Mouse (Mus musculus) R1 (cell line): ENCODE measurements around the gene Ffar3.

ENCODE experiments used
- DNase-seq: peaks from one replicate; pipeline ENCODE4 v3.0.0-alpha.2; 2018; ENCODE audit warnings: low read depth, low spot score

Ffar3 gene

GRCm38 (mm10) chr7:30844676-30845297 lies 11.2 kb downstream of the Ffar3 start:
- DNase-seq: peak; percentile 45

- DNase-seq: no peak
Measured at GRCm38 (mm10) chr7:30842092-30842491, 13.9 kb downstream of the Ffar3 start.

DNA sequence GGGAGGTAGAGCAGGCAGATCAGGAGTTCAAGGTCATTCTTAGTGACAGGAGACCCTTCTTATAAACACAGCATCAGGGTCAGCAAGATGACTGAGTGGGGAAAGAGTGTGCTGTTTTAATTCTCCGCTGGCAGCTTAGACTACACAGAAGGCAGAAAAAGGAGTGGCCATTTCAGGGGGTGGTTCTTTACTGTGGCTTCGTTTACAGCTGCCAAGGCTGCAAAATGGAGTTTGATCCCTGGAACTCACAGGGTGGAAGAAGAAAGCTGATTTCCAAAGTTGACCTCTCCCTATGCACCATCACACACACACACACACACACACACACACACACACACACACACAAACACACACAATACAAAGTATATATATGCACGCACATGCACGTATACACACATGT lies 14.6 kb downstream of the Ffar3 start:
- no peak for DNase-seq

DNA sequence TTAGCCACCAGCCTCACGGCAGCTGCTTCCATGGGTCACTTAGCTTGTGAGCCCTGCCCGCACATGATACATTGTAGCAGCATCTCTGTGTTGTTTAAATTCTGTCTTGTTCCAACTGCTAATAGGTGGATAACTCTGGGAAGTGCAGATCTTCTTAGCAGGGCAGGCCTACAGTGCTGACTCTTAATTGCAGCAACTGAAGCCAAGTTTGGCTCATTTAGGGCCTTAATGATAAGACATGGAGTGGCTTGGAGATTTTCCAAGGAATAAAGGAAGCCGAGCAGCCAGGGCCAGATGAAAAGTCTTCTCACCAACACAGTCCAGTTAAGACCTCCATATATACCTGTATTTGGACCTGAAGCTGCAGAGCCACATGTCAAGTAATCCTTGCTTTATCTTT lies 15.7 kb downstream of the Ffar3 start:
- no peak for DNase-seq

- no peak for DNase-seq
Measured at GRCm38 (mm10) chr7:30837277-30837676, 18.7 kb downstream of the Ffar3 start.

- peak; percentile 33 for DNase-seq
Measured at GRCm38 (mm10) chr7:30832684-30833083, 23.3 kb downstream of the Ffar3 start.

GRCm38 (mm10) chr7:30832261-30832660 lies 23.7 kb downstream of the Ffar3 start:
- DNase-seq: peak; percentile 61

DNA sequence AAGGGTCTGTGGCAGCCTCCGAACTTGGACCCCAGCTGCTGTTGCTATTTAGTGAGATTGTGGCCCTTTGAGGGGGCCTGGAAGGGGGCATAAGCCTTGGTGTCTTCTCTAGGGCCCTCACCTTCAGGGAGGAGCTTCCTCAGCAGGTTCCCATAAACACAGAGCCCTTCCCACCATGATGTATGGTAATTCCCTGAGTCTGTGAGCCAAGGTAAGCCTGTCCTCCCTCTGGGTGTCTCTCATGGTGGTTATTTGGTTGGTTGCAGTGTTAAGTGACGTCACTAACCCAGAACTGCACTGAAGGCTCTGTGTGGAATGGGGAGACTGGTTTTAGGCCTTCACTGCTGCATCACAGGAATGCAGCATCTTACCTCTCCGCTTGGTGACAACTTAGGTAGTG lies 26.6 kb downstream of the Ffar3 start:
- peak; percentile 74 for DNase-seq

GRCm38 (mm10) chr7:30828871-30829270 lies 27.1 kb downstream of the Ffar3 start:
- DNase-seq: peak; percentile 42

GRCm38 (mm10) chr7:30826660-30827059 lies 29.3 kb downstream of the Ffar3 start:
- no peak for DNase-seq

GRCm38 (mm10) chr7:30824306-30824705 lies 31.7 kb downstream of the Ffar3 start:
- DNase-seq: no peak

- no peak for DNase-seq
Measured at GRCm38 (mm10) chr7:30823675-30824074, 32.3 kb downstream of the Ffar3 start, which contains the start of gene Ffar2. TSS of gene Ffar2 (minus strand) at chr7:30823775.

DNA sequence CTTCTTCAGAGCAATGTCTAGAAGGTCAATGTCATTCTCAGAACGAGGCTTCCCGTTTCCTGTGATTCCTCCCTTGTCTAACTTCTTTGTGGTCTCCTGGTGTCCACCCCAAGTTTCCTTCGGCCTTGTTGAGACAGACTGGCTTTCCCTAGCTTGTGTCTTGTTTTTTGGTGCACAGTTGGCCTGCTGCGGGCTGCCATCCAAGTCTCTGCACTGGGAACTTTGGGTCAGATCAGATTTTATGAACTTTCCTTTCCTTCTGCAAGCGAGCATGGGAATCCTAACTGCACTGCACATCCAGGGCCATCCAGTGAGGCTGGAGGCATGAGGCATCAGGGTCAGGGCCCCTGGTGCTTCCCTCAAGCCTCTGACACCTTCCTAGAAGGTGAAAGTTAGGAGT lies 34.4 kb downstream of the Ffar3 start:
- no peak for DNase-seq

- DNase-seq: no peak
Measured at GRCm38 (mm10) chr7:30820854-30821445, 35.0 kb downstream of the Ffar3 start.

- DNase-seq: no peak
Measured at GRCm38 (mm10) chr7:30820131-30820530, 35.8 kb downstream of the Ffar3 start.

DNA sequence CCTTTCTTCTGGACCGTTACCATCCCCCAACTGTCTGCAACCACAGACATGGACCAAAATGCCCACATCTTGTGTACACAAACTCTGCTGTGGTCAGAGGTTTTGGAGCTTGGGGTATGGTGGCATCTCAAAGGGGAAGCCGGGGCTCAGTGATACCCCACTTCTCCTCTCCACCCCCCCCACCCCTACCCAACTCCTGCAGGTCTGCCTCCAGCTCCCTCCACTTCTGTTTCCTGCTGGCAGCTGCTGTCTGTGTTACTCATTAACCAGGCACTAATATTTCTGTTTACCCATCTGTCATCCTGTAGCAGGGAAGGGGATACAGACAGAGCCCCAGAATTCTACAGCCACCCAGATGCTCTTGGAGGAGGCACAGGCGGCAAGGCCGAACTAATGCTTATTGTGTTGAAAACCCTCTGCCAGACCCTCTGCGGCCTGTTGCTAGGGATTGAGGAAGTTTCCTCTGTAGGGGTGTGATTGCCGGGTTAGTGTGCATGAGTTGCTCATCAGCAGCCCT lies 43.6 kb downstream of the Ffar3 start:
- DNase-seq: no peak

- DNase-seq: no peak
Measured at GRCm38 (mm10) chr7:30811757-30812290, 44.2 kb downstream of the Ffar3 start.

- peak; percentile 93 for DNase-seq
Measured at GRCm38 (mm10) chr7:30810319-30810718, 45.7 kb downstream of the Ffar3 start.

- DNase-seq: peak; percentile 83
Measured at GRCm38 (mm10) chr7:30805924-30806323, 50.1 kb downstream of the Ffar3 start.
